Mouse (Mus musculus) lung, postnatal 36 days (tissue): Measurements from ENCODE around the gene Efcab6.
A peak's percentile ranks its signal among the peaks of the same experiment; 100 is the strongest.

Source experiments
- DNase-seq: peaks from one replicate; pipeline ENCODE4 v3.0.0; 2022; ENCODE audit warnings: mixed read lengths

The Efcab6 gene

GRCm38 (mm10) chr15:83965126-83965525 is 100.1 kb downstream of the Efcab6 start:
- no peak for DNase-seq

DNA sequence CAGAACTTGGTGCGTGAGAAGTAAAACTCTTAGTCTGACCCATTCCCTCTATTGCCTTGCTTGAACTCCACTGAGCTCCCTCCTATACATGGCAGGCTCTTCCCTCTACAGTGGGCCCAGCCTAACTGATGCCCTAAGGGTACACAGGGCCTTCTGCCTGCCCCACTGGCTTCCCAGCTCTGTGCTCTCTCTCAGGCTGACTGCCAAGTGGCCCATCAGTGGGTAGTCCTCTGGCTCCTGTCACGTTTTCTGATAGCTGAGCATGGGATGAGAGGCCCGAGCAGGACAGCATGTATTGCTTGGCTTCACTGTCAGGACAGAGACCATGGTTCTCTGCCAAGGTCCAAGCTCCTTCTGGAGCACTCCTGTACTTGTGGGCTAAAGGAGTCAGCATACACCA is 106.8 kb downstream of the Efcab6 start:
- DNase-seq, result no peak

DNA sequence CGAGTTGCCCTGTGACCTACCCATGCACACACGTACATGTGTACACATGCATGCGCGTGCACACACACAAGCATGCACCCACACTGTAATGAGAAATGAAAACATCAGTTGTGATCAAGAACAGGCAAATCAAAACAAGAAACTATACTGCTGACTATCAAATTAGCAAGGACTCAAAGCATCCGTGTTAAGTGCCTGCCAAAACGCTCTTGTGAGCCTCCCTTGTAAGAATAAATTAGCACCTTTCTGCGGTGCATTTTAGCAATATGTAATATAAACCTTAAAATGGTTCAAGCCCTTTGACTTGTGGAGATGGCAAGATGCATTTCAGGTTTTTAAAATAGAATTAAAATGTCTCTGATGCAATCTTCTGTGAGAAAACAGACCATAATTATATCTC is 108.2 kb downstream of the Efcab6 start:
- DNase-seq, result no peak

DNA sequence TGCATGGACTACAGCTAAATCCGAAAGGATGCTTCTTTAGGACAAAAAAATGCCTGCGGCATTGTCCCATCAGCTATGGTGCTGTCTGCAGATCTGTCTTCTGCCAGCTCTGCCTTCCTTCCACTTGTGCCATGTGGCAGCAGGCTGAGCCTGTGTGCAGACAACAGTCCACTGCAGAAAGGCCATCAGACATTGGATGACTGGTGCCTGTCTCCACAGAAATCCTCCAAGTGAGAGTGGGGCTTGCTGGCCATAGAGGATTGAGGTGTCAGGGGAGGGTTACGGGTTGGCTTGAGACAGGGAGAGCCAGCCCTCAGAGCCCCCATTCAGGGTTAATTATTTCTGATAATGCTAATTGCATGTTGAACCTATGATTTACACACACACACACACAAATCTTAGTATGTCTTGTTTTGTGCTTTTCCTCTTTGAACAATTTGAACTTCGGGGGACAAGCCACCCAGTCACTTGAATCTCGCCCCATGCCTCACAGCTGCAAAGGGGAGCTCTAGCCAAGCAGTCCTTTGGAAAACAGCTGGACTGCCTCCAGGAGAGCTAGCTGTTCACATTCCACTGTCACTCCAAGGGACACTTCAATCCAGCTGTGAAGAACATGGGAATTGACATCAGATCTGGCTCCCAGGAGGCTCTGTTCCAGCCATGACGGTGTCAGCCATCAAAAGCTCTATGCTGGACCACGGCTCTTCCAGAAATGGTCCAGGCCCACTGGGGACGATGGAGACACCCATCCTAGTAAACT is 109.1 kb downstream of the Efcab6 start:
- DNase-seq, result peak; percentile 70

- no peak for DNase-seq
These were observed 115.3 kb downstream of the Efcab6 start for GRCm38 (mm10) chr15:83949729-83950491.

DNA sequence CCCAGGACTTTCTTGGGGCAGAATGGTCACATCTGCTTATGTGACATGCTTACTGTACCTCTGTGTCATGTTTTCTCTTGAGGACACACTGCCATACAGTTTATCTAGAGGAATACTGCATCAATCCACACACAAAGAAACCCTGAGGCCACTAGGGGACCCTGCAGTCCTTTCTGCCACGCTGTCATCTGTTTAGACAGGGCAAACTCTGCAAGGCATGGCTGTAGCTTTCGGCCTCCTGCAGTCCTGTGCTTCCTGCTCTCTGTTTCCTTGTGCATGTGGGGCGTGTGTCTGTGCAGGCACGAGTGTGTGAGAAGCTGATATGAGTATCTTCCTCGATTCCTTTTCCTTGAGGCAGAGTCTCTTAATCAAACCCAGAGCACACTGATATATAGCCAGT is 125.5 kb downstream of the Efcab6 start:
- DNase-seq, result no peak

DNA sequence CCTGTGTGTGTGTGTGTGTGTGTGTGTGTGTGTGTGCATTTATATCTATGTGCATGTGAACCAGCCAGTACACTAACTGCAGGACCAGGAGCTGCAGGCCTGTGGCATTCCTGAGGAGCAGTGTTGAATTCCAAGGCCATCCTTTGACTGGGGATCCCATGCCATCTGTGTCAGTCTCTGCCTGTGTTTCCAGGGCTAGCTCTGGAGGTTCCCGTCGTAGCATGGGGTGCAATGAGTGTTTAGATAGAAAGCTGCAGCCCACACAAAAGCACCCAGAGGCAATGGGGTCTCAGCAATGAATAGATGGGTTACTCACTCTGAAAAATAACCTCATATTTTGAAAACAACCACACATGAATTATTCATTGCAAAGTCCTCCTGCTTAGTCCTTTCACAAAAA is 126.7 kb downstream of the Efcab6 start:
- DNase-seq, result no peak

- no peak for DNase-seq
These were observed 128.7 kb downstream of the Efcab6 start for GRCm38 (mm10) chr15:83936506-83936905.

- no peak for DNase-seq
These were observed 130.4 kb downstream of the Efcab6 start for GRCm38 (mm10) chr15:83934816-83935215.

DNA sequence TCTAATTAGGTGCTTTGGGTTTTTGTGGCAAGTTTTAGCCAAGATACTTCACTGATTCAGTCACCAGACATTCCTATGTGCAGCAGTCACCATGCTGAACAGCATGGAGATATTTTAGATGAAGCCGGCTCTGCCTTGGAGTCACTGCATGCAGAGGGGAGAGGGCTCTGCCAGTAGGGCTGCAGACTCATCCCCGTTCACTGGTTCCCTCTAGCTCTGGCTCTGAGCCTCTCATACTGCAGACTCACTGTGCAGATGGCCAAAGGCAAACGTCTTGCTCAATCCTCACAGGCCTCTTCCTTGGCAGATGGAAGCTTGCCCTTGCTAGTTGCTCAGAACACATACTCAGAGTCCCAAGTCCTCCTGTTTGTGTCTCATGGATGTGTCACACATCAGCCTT is 139.8 kb downstream of the Efcab6 start:
- no peak for DNase-seq

DNA sequence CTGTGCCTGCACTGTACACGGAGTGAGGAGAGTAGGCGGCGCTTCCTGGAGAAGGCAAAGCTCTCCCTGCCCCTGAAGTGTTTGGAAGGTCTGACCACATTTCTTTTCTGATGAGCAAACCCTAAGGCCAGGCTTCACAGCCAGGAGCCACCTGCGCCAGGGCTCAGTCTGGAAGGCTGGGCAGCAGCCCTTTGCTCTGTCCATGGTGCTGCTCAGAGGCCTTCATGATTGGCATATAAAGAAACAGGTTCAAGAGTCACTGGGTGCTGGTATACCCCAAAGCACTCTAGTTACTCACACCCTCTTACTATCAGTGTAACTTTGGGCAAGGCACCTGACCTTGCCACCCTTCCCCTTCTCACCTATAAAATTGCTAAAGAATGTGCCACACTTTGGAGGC is 140.5 kb downstream of the Efcab6 start:
- peak; percentile 5 for DNase-seq

- DNase-seq, result no peak
These were observed 149.8 kb downstream of the Efcab6 start for GRCm38 (mm10) chr15:83915376-83915775.

GRCm38 (mm10) chr15:83913028-83913714 is 152.0 kb downstream of the Efcab6 start:
- DNase-seq, result no peak

DNA sequence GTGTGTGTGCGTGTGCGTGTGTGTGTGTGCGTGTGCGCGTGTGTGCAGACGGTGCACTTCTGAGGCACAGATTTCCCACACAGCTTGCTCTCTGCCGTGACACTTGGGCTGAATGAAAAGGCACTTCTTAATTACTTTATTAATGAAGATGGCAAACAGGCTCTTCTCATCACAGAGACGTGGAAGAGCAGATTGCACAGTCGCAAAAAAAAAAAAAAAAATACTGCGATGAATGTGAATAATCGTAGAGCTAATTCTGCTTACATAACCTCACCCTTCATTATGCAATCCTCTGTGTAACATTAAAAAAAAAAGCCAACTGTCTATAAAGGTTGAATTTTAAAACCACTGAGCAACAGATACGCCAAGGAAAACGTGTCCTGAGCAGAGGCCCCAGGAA is 158.7 kb downstream of the Efcab6 start:
- no peak for DNase-seq

GRCm38 (mm10) chr15:83897286-83897685 is 167.9 kb downstream of the Efcab6 start:
- no peak for DNase-seq

- DNase-seq, result no peak
These were observed 169.2 kb downstream of the Efcab6 start for GRCm38 (mm10) chr15:83896011-83896410.

DNA sequence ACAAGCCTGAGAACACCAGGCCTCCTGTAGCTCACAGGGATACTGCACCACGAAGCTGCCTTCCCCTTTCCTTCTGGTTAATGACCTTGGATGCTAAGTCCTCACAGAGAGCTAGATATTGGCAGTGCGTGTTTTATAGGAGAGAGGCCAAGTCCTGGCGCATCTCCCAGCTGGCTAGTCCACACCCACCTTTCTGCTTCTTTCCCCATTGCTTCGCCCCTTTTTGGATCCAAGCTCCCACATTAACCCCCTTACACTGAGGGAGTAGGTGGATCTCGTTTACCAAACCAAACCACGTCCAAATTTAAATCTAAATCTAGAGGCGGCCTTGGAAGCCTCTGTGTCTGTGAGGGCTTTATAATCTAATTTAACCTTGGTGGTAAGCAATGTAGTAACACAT is 170.9 kb downstream of the Efcab6 start:
- DNase-seq, result no peak

- no peak for DNase-seq
These were observed 172.3 kb downstream of the Efcab6 start for GRCm38 (mm10) chr15:83892871-83893270.

GRCm38 (mm10) chr15:83884291-83884690 is 180.9 kb downstream of the Efcab6 start:
- DNase-seq, result no peak

- DNase-seq, result no peak
These were observed 181.4 kb downstream of the Efcab6 start for GRCm38 (mm10) chr15:83883821-83884220.

DNA sequence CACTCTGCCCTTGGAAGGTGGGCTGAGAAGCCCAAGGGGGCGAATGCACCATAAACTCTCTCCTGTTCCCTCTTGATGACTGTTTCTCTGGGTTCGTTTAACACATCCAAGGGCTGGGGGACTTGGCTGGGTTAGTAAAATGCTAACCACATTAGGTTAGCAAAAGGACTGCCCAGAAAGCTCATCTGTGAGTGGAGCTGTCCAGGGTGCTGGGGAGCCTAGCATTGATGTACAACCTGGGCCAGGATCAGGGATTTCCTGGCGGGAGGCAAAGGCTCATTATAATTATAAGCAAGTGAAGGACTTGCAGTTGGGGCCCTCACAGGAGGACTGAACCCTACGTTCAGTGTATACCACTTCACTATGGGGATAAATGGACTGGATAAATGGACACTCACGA is 185.3 kb downstream of the Efcab6 start:
- DNase-seq, result peak; percentile 7

- no peak for DNase-seq
These were observed 187.3 kb downstream of the Efcab6 start for GRCm38 (mm10) chr15:83877898-83878297.

DNA sequence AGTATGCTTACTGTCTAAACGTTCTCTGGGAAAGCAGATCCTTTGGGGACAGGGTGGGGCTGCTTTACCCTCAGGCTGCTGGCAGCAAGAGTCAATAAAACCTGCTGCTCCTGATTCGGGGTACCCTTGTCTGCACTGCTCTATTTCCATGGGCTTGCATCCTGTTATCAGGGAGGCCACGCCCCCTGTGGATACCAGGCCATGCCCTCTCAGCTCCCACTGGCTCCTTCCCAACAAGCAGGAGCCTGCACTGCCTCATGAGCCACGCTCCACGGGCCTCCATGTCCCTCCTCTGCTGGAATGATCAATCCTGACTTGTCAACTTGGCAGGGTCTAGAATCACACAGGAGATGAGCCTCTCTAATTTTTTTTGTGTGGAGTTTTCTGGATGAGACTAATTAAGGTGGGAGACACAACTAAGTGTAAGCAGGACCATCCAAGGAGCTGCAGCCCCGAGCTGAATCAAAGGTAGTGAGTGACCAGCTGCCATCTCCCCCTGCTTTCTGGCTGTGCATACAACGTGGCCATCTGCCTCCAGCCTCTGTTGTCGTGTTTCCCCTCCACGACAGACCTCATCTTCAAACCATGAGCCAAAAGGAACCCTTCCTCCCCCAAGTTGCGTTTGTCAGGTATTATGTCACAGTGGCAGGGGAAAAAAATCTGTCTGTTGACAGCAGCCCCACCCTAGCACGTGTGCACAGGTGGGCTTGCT is 187.9 kb downstream of the Efcab6 start:
- no peak for DNase-seq
